Mouse (Mus musculus): ENCODE data around the gene Ppp2r5a.

DNA sequence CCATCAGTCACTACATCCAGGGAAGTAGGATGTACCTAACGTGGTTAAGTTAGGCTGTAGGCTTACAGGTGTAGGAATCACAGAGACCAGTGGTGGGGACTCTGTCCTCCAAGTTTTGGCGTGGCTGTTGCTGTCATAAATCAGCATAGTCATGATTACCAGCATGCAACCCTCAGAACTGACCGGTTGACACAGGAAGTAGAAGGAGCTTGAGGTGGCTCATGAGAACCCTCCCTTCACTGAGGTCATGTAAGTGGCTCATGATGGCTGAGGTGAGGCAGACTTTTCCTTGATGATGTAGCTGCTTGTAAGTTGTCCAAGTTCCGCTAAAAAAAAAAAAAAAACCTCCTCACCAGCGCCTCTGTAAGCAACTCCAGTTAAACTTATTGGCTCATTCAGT is 14.0 kb upstream of the Ppp2r5a start:
- TF ChIP-seq POLR2A (IDR thresholded peaks at IDR 0.05; ENCODE audit: low read depth, low read length) = no peak
- TF ChIP-seq CTCF (conservative IDR thresholded peaks at IDR 0.05; ENCODE audit: insufficient read depth, insufficient read length, low read depth, low read length) = no peak

All from kidney, adult 2 months (tissue).